Mouse (Mus musculus): Measurements from ENCODE around the gene Qser1.
A peak's percentile ranks its signal among the peaks of the same experiment; 100 is the strongest.
"Not testable (repeated sequence)": the region's sequence is repeated elsewhere in the genome, so short reads cannot be mapped to it uniquely, and the experiment has no call there.

The Qser1 gene

GRCm38 (mm10) chr2:104816371-104816827 is at the start of gene Qser1:
Gene Qser1 (minus strand): TSS chr2:104816760.
- no peak for DNase-seq

GRCm38 (mm10) chr2:104864176-104864860 is 47.8 kb upstream of the Qser1 start:
- no peak for DNase-seq

- DNase-seq = no peak
Observed at GRCm38 (mm10) chr2:104860426-104860825, 43.9 kb upstream of the Qser1 start.

- no peak for DNase-seq
Observed at GRCm38 (mm10) chr2:104859060-104859459, 42.5 kb upstream of the Qser1 start.

- DNase-seq = not testable (repeated sequence)
Observed at GRCm38 (mm10) chr2:104858083-104858482, 41.5 kb upstream of the Qser1 start.

- DNase-seq = no peak
Observed at GRCm38 (mm10) chr2:104856218-104856617, 39.7 kb upstream of the Qser1 start.

GRCm38 (mm10) chr2:104855732-104856131 is 39.2 kb upstream of the Qser1 start:
- no peak for DNase-seq

GRCm38 (mm10) chr2:104854836-104855235 is 38.3 kb upstream of the Qser1 start:
- no peak for DNase-seq

GRCm38 (mm10) chr2:104852546-104852945 is 36.0 kb upstream of the Qser1 start:
- DNase-seq = no peak

GRCm38 (mm10) chr2:104851686-104852085 is 35.1 kb upstream of the Qser1 start:
- no peak for DNase-seq

GRCm38 (mm10) chr2:104849991-104850359 is 33.4 kb upstream of the Qser1 start:
- no peak for DNase-seq

- peak; percentile 14 to 35 for DNase-seq
Observed at GRCm38 (mm10) chr2:104849276-104849990, 32.9 kb upstream of the Qser1 start, which contains the start of gene Prrg4. Gene Prrg4 (minus strand): TSS chr2:104849876.

- no peak for DNase-seq
Observed at GRCm38 (mm10) chr2:104848235-104849161, 31.9 kb upstream of the Qser1 start.

- no peak for DNase-seq
Observed at GRCm38 (mm10) chr2:104847645-104848044, 31.1 kb upstream of the Qser1 start.

GRCm38 (mm10) chr2:104846638-104847414 is 30.3 kb upstream of the Qser1 start:
- DNase-seq = no peak

GRCm38 (mm10) chr2:104842559-104842958 is 26.0 kb upstream of the Qser1 start:
- DNase-seq = no peak

GRCm38 (mm10) chr2:104841736-104842135 is 25.2 kb upstream of the Qser1 start:
- DNase-seq = no peak

GRCm38 (mm10) chr2:104840974-104841373 is 24.4 kb upstream of the Qser1 start:
- no peak for DNase-seq

GRCm38 (mm10) chr2:104832486-104832885 is 15.9 kb upstream of the Qser1 start:
- no peak for DNase-seq

- DNase-seq = no peak
Observed at GRCm38 (mm10) chr2:104826191-104826590, 9.6 kb upstream of the Qser1 start.

- not testable (repeated sequence) for DNase-seq
Observed at GRCm38 (mm10) chr2:104818763-104819162, 2.2 kb upstream of the Qser1 start.
